Mouse (Mus musculus): ENCODE results near the gene Adamts12. TPM values are rescaled to one million over a fixed set of nuclear protein-coding genes. Genes with fewer than 3 reads are reported as not detected.
A peak's percentile ranks its signal among the peaks of the same experiment; 100 is the strongest.

The Adamts12 gene
- polyA plus RNA-seq, 1 experiment from 2014 or later = 1.4 TPM

- Histone ChIP-seq H3K9ac (ENCODE audit: low read depth, low read length) (no peak overlapping the region), H3K9me3 (ENCODE audit: control insufficient read depth, low read length) (no peaks in the 10 kb centered on the region), H3K36me3 (ENCODE audit: control insufficient read depth, insufficient read depth, low read length) (no peaks in the 10 kb centered on the region), H3K4me2 (peak overlapping the region; percentile 57), H3K4me1 (replicated peaks; ENCODE audit: control insufficient read depth, insufficient read depth, low read length) (peaks cover 4% of the 10 kb centered on the region; the same call in 1 of the 2 replicates), H3K27me3 (replicated peaks; ENCODE audit: control insufficient read depth, insufficient read depth, low read length) (no peaks in the 10 kb centered on the region), H3K27ac (ENCODE audit: low read depth, low read length) (no peak overlapping the region; the same call in 1 of the 2 replicates), H3K4me3 (ENCODE audit: low read depth, low read length) (peak overlapping the region; percentile 32)
- ATAC-seq (replicated peaks; ENCODE audit: low FRiP score) (no peak), DNase-seq (ENCODE audit: low spot score) (no peak)
- 24% methylated on average over 9 of the region's 9 CpGs for WGBS
Observed at GRCm38 (mm10) chr15:11065528-11066171, 1.1 kb downstream of the Adamts12 start.

- H3K36me3 ChIP-seq (ENCODE audit: control insufficient read depth, insufficient read depth, low read length) = no peaks in the 10 kb centered on the region
- H3K9ac ChIP-seq (ENCODE audit: low read depth, low read length) = no peak overlapping the region
- DNase-seq (ENCODE audit: low spot score) (no peak), ATAC-seq (replicated peaks; ENCODE audit: low FRiP score) (no peak)
- peak overlapping the region; percentile 57 for H3K4me2 ChIP-seq
- no peak overlapping the region for H3K27ac ChIP-seq (ENCODE audit: low read depth, low read length)
- H3K4me3 ChIP-seq (ENCODE audit: low read depth, low read length) = peak overlapping the region; percentile 32
- no peaks in the 10 kb centered on the region for H3K27me3 ChIP-seq (replicated peaks; ENCODE audit: control insufficient read depth, insufficient read depth, low read length)
- WGBS = 27% methylated on average over 5 of the region's 5 CpGs
- no peaks in the 10 kb centered on the region for H3K9me3 ChIP-seq (ENCODE audit: control insufficient read depth, low read length)
- peaks cover 4% of the 10 kb centered on the region; the same call in 1 of the 2 replicates for H3K4me1 ChIP-seq (replicated peaks; ENCODE audit: control insufficient read depth, insufficient read depth, low read length)
Observed at GRCm38 (mm10) chr15:11066299-11066698, 1.7 kb downstream of the Adamts12 start.

GRCm38 (mm10) chr15:11067891-11068290 lies 3.3 kb downstream of the Adamts12 start:
- Histone ChIP-seq H3K27me3 (replicated peaks; ENCODE audit: control insufficient read depth, insufficient read depth, low read length) (no peaks in the 10 kb centered on the region), H3K27ac (ENCODE audit: low read depth, low read length) (no peak overlapping the region), H3K9me3 (ENCODE audit: control insufficient read depth, low read length) (no peaks in the 10 kb centered on the region), H3K9ac (ENCODE audit: low read depth, low read length) (no peak overlapping the region), H3K4me3 (ENCODE audit: low read depth, low read length) (no peak overlapping the region), H3K36me3 (ENCODE audit: control insufficient read depth, insufficient read depth, low read length) (no peaks in the 10 kb centered on the region), H3K4me1 (replicated peaks; ENCODE audit: control insufficient read depth, insufficient read depth, low read length) (peaks cover 4% of the 10 kb centered on the region; the same call in 1 of the 2 replicates), H3K4me2 (no peak overlapping the region)
- 77% methylated on average over 7 of the region's 7 CpGs for WGBS
- ATAC-seq (replicated peaks; ENCODE audit: low FRiP score) (no peak), DNase-seq (ENCODE audit: low spot score) (no peak)

GRCm38 (mm10) chr15:11075726-11076361 lies 11.3 kb downstream of the Adamts12 start:
- ATAC-seq (replicated peaks; ENCODE audit: low FRiP score) (no peak), DNase-seq (ENCODE audit: low spot score) (no peak)
- Histone ChIP-seq H3K4me2 (no peak overlapping the region), H3K27ac (ENCODE audit: low read depth, low read length) (no peak overlapping the region), H3K27me3 (replicated peaks; ENCODE audit: control insufficient read depth, insufficient read depth, low read length) (no peaks in the 10 kb centered on the region), H3K4me3 (ENCODE audit: low read depth, low read length) (no peak overlapping the region), H3K4me1 (replicated peaks; ENCODE audit: control insufficient read depth, insufficient read depth, low read length) (no peaks in the 10 kb centered on the region), H3K9ac (ENCODE audit: low read depth, low read length) (no peak overlapping the region), H3K9me3 (ENCODE audit: control insufficient read depth, low read length) (no peaks in the 10 kb centered on the region), H3K36me3 (ENCODE audit: control insufficient read depth, insufficient read depth, low read length) (no peaks in the 10 kb centered on the region)
- 82% methylated on average over 3 of the region's 3 CpGs for WGBS

- no peak for DNase-seq (ENCODE audit: low spot score)
- Histone ChIP-seq H3K27ac (ENCODE audit: low read depth, low read length) (no peak overlapping the region), H3K9me3 (ENCODE audit: control insufficient read depth, low read length) (no peaks in the 10 kb centered on the region), H3K27me3 (replicated peaks; ENCODE audit: control insufficient read depth, insufficient read depth, low read length) (no peaks in the 10 kb centered on the region), H3K4me1 (replicated peaks; ENCODE audit: control insufficient read depth, insufficient read depth, low read length) (no peaks in the 10 kb centered on the region), H3K36me3 (ENCODE audit: control insufficient read depth, insufficient read depth, low read length) (no peaks in the 10 kb centered on the region), H3K4me2 (no peak overlapping the region), H3K9ac (ENCODE audit: low read depth, low read length) (no peak overlapping the region), H3K4me3 (ENCODE audit: low read depth, low read length) (no peak overlapping the region)
- ATAC-seq (replicated peaks; ENCODE audit: low FRiP score) = no peak
- 66% methylated on average over 8 of the region's 8 CpGs for WGBS
Observed at GRCm38 (mm10) chr15:11082961-11083569, 18.5 kb downstream of the Adamts12 start.

GRCm38 (mm10) chr15:11083678-11084077 lies 19.1 kb downstream of the Adamts12 start:
- Histone ChIP-seq H3K4me3 (ENCODE audit: low read depth, low read length) (no peak overlapping the region), H3K36me3 (ENCODE audit: control insufficient read depth, insufficient read depth, low read length) (no peaks in the 10 kb centered on the region), H3K9ac (ENCODE audit: low read depth, low read length) (no peak overlapping the region), H3K27me3 (replicated peaks; ENCODE audit: control insufficient read depth, insufficient read depth, low read length) (no peaks in the 10 kb centered on the region), H3K27ac (ENCODE audit: low read depth, low read length) (no peak overlapping the region), H3K4me2 (no peak overlapping the region), H3K4me1 (replicated peaks; ENCODE audit: control insufficient read depth, insufficient read depth, low read length) (no peaks in the 10 kb centered on the region), H3K9me3 (ENCODE audit: control insufficient read depth, low read length) (no peaks in the 10 kb centered on the region)
- 88% methylated on average over 3 of the region's 3 CpGs for WGBS
- DNase-seq (ENCODE audit: low spot score) = no peak
- ATAC-seq (replicated peaks; ENCODE audit: low FRiP score) = no peak

DNA sequence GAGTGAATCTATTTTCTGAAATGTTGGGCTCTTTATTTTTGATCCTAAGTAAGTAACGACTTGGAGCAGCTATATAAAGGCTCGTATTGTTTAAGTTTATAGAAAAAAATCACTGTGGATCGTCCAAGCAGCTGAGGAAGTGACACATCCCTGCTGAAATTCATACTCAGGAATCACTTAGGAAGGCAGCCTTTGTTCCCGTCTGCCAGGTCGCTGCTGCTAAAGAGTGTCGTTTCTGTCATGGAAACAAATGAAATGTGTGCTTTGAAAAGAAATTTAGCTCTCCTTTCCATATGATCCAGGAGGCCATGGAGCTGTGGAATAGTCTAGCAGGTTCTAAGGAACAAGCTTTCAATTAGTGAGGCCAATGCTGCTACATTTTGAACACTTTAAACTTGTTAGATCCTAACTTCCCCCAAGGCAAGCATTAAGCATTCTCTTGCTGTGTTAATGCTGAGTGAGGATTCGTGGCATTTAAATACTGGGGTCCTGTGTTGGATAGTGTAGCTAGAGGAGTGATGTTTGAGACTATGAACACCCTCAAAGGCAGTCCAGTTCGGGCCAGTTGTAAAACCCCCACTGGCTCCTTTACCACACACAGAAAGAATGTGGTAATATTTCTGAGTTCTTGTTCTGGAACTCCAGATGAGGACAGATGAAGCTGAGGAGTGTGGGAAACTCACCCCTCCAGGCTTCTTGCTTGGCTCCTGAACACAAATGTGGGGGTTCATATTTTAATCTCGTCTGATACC lies 19.8 kb downstream of the Adamts12 start:
- H3K9ac ChIP-seq (ENCODE audit: low read depth, low read length) = no peak overlapping the region
- DNase-seq (ENCODE audit: low spot score) = no peak
- no peaks in the 10 kb centered on the region for H3K9me3 ChIP-seq (ENCODE audit: control insufficient read depth, low read length)
- no peaks in the 10 kb centered on the region for H3K4me1 ChIP-seq (replicated peaks; ENCODE audit: control insufficient read depth, insufficient read depth, low read length)
- no peak for ATAC-seq (replicated peaks; ENCODE audit: low FRiP score)
- no peak overlapping the region for H3K4me3 ChIP-seq (ENCODE audit: low read depth, low read length)
- 55% methylated on average over 9 of the region's 9 CpGs for WGBS
- no peaks in the 10 kb centered on the region for H3K36me3 ChIP-seq (ENCODE audit: control insufficient read depth, insufficient read depth, low read length)
- H3K4me2 ChIP-seq = no peak overlapping the region
- no peak overlapping the region for H3K27ac ChIP-seq (ENCODE audit: low read depth, low read length)
- H3K27me3 ChIP-seq (replicated peaks; ENCODE audit: control insufficient read depth, insufficient read depth, low read length) = no peaks in the 10 kb centered on the region

DNA sequence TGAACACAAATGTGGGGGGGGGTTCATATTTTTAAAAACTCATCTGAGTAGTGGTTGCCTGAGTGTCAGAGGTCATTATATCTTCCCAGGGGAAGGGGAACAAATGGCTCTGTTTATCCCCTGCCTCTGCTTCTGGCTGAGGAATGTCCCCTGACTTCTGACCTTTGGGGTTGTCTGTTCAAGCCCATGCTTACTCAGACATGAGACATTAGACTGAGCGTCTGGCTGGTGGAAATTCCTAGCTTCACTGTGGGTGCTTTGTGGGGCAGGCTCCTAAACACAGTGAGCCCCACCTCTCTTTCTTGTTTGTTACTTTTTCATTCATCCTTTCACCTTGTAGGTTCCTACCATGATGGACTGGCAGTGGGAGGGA lies 20.4 kb downstream of the Adamts12 start:
- Histone ChIP-seq H3K4me2 (no peak overlapping the region), H3K9ac (ENCODE audit: low read depth, low read length) (no peak overlapping the region), H3K4me1 (replicated peaks; ENCODE audit: control insufficient read depth, insufficient read depth, low read length) (no peaks in the 10 kb centered on the region), H3K27ac (ENCODE audit: low read depth, low read length) (no peak overlapping the region), H3K27me3 (replicated peaks; ENCODE audit: control insufficient read depth, insufficient read depth, low read length) (no peaks in the 10 kb centered on the region), H3K4me3 (ENCODE audit: low read depth, low read length) (no peak overlapping the region), H3K36me3 (ENCODE audit: control insufficient read depth, insufficient read depth, low read length) (no peaks in the 10 kb centered on the region), H3K9me3 (ENCODE audit: control insufficient read depth, low read length) (no peaks in the 10 kb centered on the region)
- WGBS = 28% methylated on average over 1 of the region's 1 CpGs
- ATAC-seq (replicated peaks; ENCODE audit: low FRiP score) (no peak), DNase-seq (ENCODE audit: low spot score) (no peak)
